ENCODE assay signal across 15 mouse cellular contexts in the genomic region with DNA sequence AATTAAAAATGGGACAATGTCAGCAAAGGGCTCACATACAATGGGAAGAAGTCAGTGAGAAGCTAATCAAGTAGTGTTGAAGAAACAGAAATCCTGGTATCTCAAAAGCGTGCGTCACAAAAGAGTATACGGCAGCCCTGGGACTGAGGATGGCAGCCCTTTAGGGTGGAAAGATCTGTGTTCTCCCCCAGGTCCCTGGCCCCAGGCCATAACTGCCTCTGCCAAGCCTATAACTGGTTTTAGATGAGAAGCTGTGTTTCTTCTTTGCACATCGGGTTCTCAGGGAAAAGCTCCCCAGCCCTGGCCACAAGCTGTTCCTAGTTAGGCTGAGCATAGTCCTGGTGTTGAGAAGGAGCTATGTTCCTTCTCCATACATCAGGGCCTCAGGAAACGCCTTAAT.
"Had no signal": no experiment of that assay in that cellular context is flagged by ENCODE, and none has a peak within 500 bp of the region (broad histone marks: within the 10 kb centered on the region; RNA-seq: fewer than 3 reads in every experiment).

No protein-coding gene starts in this region.

- ATAC-seq: forebrain, embryonic 13.5 days; forebrain, embryonic 14.5 days; forebrain, embryonic 15.5 days; forebrain, embryonic 16.5 days; forebrain, postnatal 0 days had no signal

- DNase-seq: cerebellum, adult 8-10 months; cerebellum, adult 9-10 months; cerebellum, postnatal 36 days; embryo, embryonic 11 days; forebrain, postnatal 0 days; gastrocnemius, postnatal 14 days; gastrocnemius, postnatal 25 days; gastrocnemius, postnatal 36 days; heart, adult 11 months; heart, adult 18-20 months; heart, adult 2 months had no signal
